Mouse (Mus musculus): ENCODE measurements around the gene Samd13. TPM values are rescaled to one million over a fixed set of nuclear protein-coding genes. Genes with fewer than 3 reads are reported as not detected.
A peak's percentile ranks its signal among the peaks of the same experiment; 100 is the strongest.

The Samd13 gene
- total RNA-seq (2021): 1 to 10 TPM; 1.5 TPM
- long read RNA-seq, experiment 1, partial matches to known transcripts: 0 of 1 reads
- long read RNA-seq, experiment 1, other reads (novel, unspliced or antisense): 1 of 1 reads
- long read RNA-seq, experiment 2: 0 reads

- peak; percentile 16 to 36 for DNase-seq (ENCODE audit: low spot score in 2 of 2)
Observed at GRCm38 (mm10) chr3:146684811-146685675, at the start of gene Samd13. TSS of gene Samd13 (minus strand) at chr3:146685592.

GRCm38 (mm10) chr3:146731499-146731898 is 46.1 kb upstream of the Samd13 start:
- no peak for DNase-seq (ENCODE audit: low spot score in 2 of 2)

GRCm38 (mm10) chr3:146723037-146723436 is 37.6 kb upstream of the Samd13 start:
- DNase-seq (ENCODE audit: low spot score in 2 of 2): no peak

- DNase-seq (ENCODE audit: low spot score in 2 of 2): no peak
Observed at GRCm38 (mm10) chr3:146719696-146720095, 34.3 kb upstream of the Samd13 start.

- no peak for DNase-seq (ENCODE audit: low spot score in 2 of 2)
Observed at GRCm38 (mm10) chr3:146718251-146718650, 32.9 kb upstream of the Samd13 start.

- DNase-seq (ENCODE audit: low spot score in 2 of 2): no peak
Observed at GRCm38 (mm10) chr3:146712305-146712704, 26.9 kb upstream of the Samd13 start.

- DNase-seq (ENCODE audit: low spot score in 2 of 2): no peak
Observed at GRCm38 (mm10) chr3:146711559-146711958, 26.2 kb upstream of the Samd13 start.

GRCm38 (mm10) chr3:146711084-146711483 is 25.7 kb upstream of the Samd13 start:
- no peak for DNase-seq (ENCODE audit: low spot score in 2 of 2)

- DNase-seq (ENCODE audit: low spot score in 2 of 2): no peak
Observed at GRCm38 (mm10) chr3:146709086-146709485, 23.7 kb upstream of the Samd13 start.

GRCm38 (mm10) chr3:146708381-146708780 is 23.0 kb upstream of the Samd13 start:
- no peak for DNase-seq (ENCODE audit: low spot score in 2 of 2)

GRCm38 (mm10) chr3:146704099-146704498 is 18.7 kb upstream of the Samd13 start:
- no peak for DNase-seq (ENCODE audit: low spot score in 2 of 2)

- no peak for DNase-seq (ENCODE audit: low spot score in 2 of 2)
Observed at GRCm38 (mm10) chr3:146700051-146700450, 14.7 kb upstream of the Samd13 start.

GRCm38 (mm10) chr3:146698982-146699381 is 13.6 kb upstream of the Samd13 start:
- DNase-seq (ENCODE audit: low spot score in 2 of 2): no peak

GRCm38 (mm10) chr3:146692547-146692946 is 7.2 kb upstream of the Samd13 start:
- no peak for DNase-seq (ENCODE audit: low spot score in 2 of 2)

GRCm38 (mm10) chr3:146687121-146687725 is 1.8 kb upstream of the Samd13 start:
- no peak for DNase-seq (ENCODE audit: low spot score in 2 of 2)

GRCm38 (mm10) chr3:146686428-146686827 is 1.0 kb upstream of the Samd13 start:
- no peak for DNase-seq (ENCODE audit: low spot score in 2 of 2)

GRCm38 (mm10) chr3:146683095-146683494 is 2.3 kb downstream of the Samd13 start:
- DNase-seq (ENCODE audit: low spot score in 2 of 2): no peak

GRCm38 (mm10) chr3:146682140-146682651 is 3.2 kb downstream of the Samd13 start:
- no peak for DNase-seq (ENCODE audit: low spot score in 2 of 2)

GRCm38 (mm10) chr3:146681696-146682095 is 3.7 kb downstream of the Samd13 start:
- DNase-seq (ENCODE audit: low spot score in 2 of 2): no peak

- DNase-seq (ENCODE audit: low spot score in 2 of 2): no peak
Observed at GRCm38 (mm10) chr3:146680625-146681024, 4.8 kb downstream of the Samd13 start.

- no peak for DNase-seq (ENCODE audit: low spot score in 2 of 2)
Observed at GRCm38 (mm10) chr3:146679646-146680045, 5.7 kb downstream of the Samd13 start.

GRCm38 (mm10) chr3:146676193-146676592 is 9.2 kb downstream of the Samd13 start:
- DNase-seq (ENCODE audit: low spot score in 2 of 2): no peak
